8 mouse cellular contexts compared by ENCODE assay signal in genomic region chr9:61946623-61947401, GRCm38 (mm10). TPM values are rescaled to one million over a fixed set of nuclear protein-coding genes. Genes with fewer than 3 reads are reported as not detected.
A peak's percentile ranks its signal among the peaks of the same experiment; 100 is the strongest.
DNase-seq lines count a peak whose midpoint lies in the region; ATAC-seq lines count a peak whose summit lies in the region.

Gene Kif23, minus strand, starts transcription at chr9:61946774.

- H3K4me1 ChIP-seq in heart, embryonic 13.5 days: peaks cover 28% of the 10 kb centered on the region
- H3K4me1 ChIP-seq in liver, embryonic 12.5 days: peaks cover 41% of the 10 kb centered on the region
- H3K4me1 ChIP-seq in stomach, embryonic 15.5 days: peaks cover 3% of the 10 kb centered on the region; the same call in 1 of the 2 replicates

- peak within 1 kb of the TSS; percentile 98 for H3K4me2 ChIP-seq in heart, embryonic 13.5 days
- peak within 1 kb of the TSS; percentile 85 for H3K4me2 ChIP-seq in liver, embryonic 12.5 days
- peak within 1 kb of the TSS; percentile 97 for H3K4me2 ChIP-seq in stomach, embryonic 15.5 days

- ATAC-seq in erythroid progenitor cell, adult 5-6 weeks (replicated peaks; ENCODE audit: low FRiP score, poor library complexity, severe bottlenecking): peak; percentile 87
- ATAC-seq in heart, embryonic 13.5 days (ENCODE audit: extremely low read depth, insufficient number of reproducible peaks, low FRiP score, low TSS enrichment): peak; percentile 95
- peak; percentile 92 for ATAC-seq in liver, embryonic 12.5 days
- ATAC-seq in stomach, embryonic 15.5 days (ENCODE audit: insufficient read depth, low FRiP score, low read depth): peak; percentile 93

- H3K36me3 ChIP-seq in heart, embryonic 13.5 days: peaks cover 22% of the 10 kb centered on the region
- H3K36me3 ChIP-seq in liver, embryonic 12.5 days: peaks cover 34% of the 10 kb centered on the region
- H3K36me3 ChIP-seq in stomach, embryonic 15.5 days: no peaks in the 10 kb centered on the region; the same call in 1 of the 2 replicates

- H3K9me3 ChIP-seq in heart, embryonic 13.5 days: no peaks in the 10 kb centered on the region
- H3K9me3 ChIP-seq in liver, embryonic 12.5 days (replicated peaks): no peaks in the 10 kb centered on the region
- H3K9me3 ChIP-seq in stomach, embryonic 15.5 days: no peaks in the 10 kb centered on the region

- H3K9ac ChIP-seq in heart, embryonic 13.5 days: peak within 1 kb of the TSS; percentile 91
- peak within 1 kb of the TSS; percentile 86 for H3K9ac ChIP-seq in liver, embryonic 12.5 days
- peak within 1 kb of the TSS; percentile 58 for H3K9ac ChIP-seq in stomach, embryonic 15.5 days

- H3K27me3 ChIP-seq in heart, embryonic 13.5 days (replicated peaks): no peaks in the 10 kb centered on the region
- H3K27me3 ChIP-seq in liver, embryonic 12.5 days (replicated peaks): no peaks in the 10 kb centered on the region
- H3K27me3 ChIP-seq in stomach, embryonic 15.5 days (replicated peaks): no peaks in the 10 kb centered on the region

- 1% methylated on average over 44 of the region's 44 CpGs for WGBS in heart, embryonic 13.5 days
- under 1% methylated on average over 44 of the region's 44 CpGs for WGBS in liver, embryonic 12.5 days (ENCODE audit: insufficient replicate concordance)
- WGBS in stomach, embryonic 15.5 days: under 1% methylated on average over 44 of the region's 44 CpGs

- H3K27ac ChIP-seq in heart, embryonic 13.5 days (replicated peaks): peak within 1 kb of the TSS; percentile 77
- H3K27ac ChIP-seq in liver, embryonic 12.5 days: peak within 1 kb of the TSS; percentile 85
- H3K27ac ChIP-seq in stomach, embryonic 15.5 days: peak within 1 kb of the TSS; percentile 82

- peak within 1 kb of the TSS; percentile 92 for H3K4me3 ChIP-seq in heart, embryonic 13.5 days
- H3K4me3 ChIP-seq in liver, embryonic 12.5 days: peak within 1 kb of the TSS; percentile 96
- peak within 1 kb of the TSS; percentile 75 for H3K4me3 ChIP-seq in stomach, embryonic 15.5 days (replicated peaks)

- peak; percentile 97 for DNase-seq in CD4-positive helper T cell, adult 2 months (ENCODE audit: low read depth, low spot score)
- peak; percentile 82 for DNase-seq in brain, embryonic 18.5 days (ENCODE audit: low read depth, low spot score)
- peak; percentile 98 for DNase-seq in kidney, postnatal 10 days
- DNase-seq in natural killer cell, adult 2 months (ENCODE audit: low spot score in 2 of 2): peak; percentile 98

RNA-seq across cellular contexts. Expression of gene Kif23, which starts in this region (rescaled TPM):
- 601 and 611 TPM in 2 replicates for total RNA-seq in erythroid progenitor cell, adult 5-6 weeks (2015; ENCODE audit: low replicate concordance)
- total RNA-seq in erythroid progenitor cell, adult 5-6 weeks (2017; ENCODE audit: low replicate concordance): 1,112 and 1,280 TPM in 2 replicates
- 79.3 and 81.2 TPM in 2 replicates for polyA plus RNA-seq in heart, embryonic 13.5 days (2015; fragmentation: Nextera tagmentation; extraction: Ambion mirVana)
- polyA plus RNA-seq in liver, embryonic 12.5 days (2016; fragmentation: Nextera tagmentation; extraction: Ambion mirVana): 73.5 and 91.5 TPM in 2 replicates
- polyA plus RNA-seq in stomach, embryonic 15.5 days (2015; fragmentation: Nextera tagmentation; extraction: Ambion mirVana): 106 and 112 TPM in 2 replicates

Comparison
In these comparisons a context has a peak if more than half of its experiments do, and no peak if none do; other contexts are left out.
1. Peak in every context shown above with its lines: DNase-seq, ATAC-seq, H3K4me3 ChIP-seq and H3K27ac ChIP-seq.